Mouse (Mus musculus): Measurements from ENCODE around the gene Mnd1. TPM values are rescaled to one million over a fixed set of nuclear protein-coding genes. Genes with fewer than 3 reads are reported as not detected.

The Mnd1 gene
- polyA plus RNA-seq, 1 experiment, result 7.7 TPM

- Histone ChIP-seq H3K27me3 (ENCODE audit: control insufficient read depth, insufficient read depth, insufficient read length) (no peaks in the 10 kb centered on the region), H3K4me3 (no peak overlapping the region), H3K79me2 (ENCODE audit: control insufficient read depth, insufficient read depth) (no peaks in the 10 kb centered on the region), H3ac (ENCODE audit: control insufficient read depth, insufficient read length) (no peak overlapping the region), H3K36me3 (ENCODE audit: control insufficient read depth, insufficient read depth) (no peaks in the 10 kb centered on the region), H3K4me2 (ENCODE audit: low read depth) (peak overlapping the region; percentile 47)
- TF ChIP-seq MYOD1 (IDR thresholded peaks at IDR 0.05; ENCODE audit: control insufficient read depth in 1 of 3, insufficient read length in 2 of 3, low read depth in 2 of 3) (no peak), CEBPB (IDR thresholded peaks at IDR 0.05; ENCODE audit: insufficient read depth, poor library complexity, severe bottlenecking) (0 out of 2 replicates have a peak, but pooled peaks have one; percentile 29)
These were observed 95.5 kb downstream of the Mnd1 start for GRCm38 (mm10) chr3:84060128-84060527.

- H3K4me3 ChIP-seq, result no peak overlapping the region
- H3K36me3 ChIP-seq (ENCODE audit: control insufficient read depth, insufficient read depth), result no peaks in the 10 kb centered on the region
- no peaks in the 10 kb centered on the region for H3K27me3 ChIP-seq (ENCODE audit: control insufficient read depth, insufficient read depth, insufficient read length)
- no peaks in the 10 kb centered on the region for H3K79me2 ChIP-seq (ENCODE audit: control insufficient read depth, insufficient read depth)
- peak overlapping the region; percentile 47 for H3K4me2 ChIP-seq (ENCODE audit: low read depth)
- no peak overlapping the region for H3ac ChIP-seq (ENCODE audit: control insufficient read depth, insufficient read length)
- TF ChIP-seq TCF3 (IDR thresholded peaks at IDR 0.05; ENCODE audit: insufficient read length, low read depth), result no peak
These were observed 95.9 kb downstream of the Mnd1 start for GRCm38 (mm10) chr3:84059676-84060075.

GRCm38 (mm10) chr3:84059261-84059660 is 96.3 kb downstream of the Mnd1 start:
- no peaks in the 10 kb centered on the region for H3K79me2 ChIP-seq (ENCODE audit: control insufficient read depth, insufficient read depth)
- H3ac ChIP-seq (ENCODE audit: control insufficient read depth, insufficient read length), result no peak overlapping the region
- H3K4me2 ChIP-seq (ENCODE audit: low read depth), result peak overlapping the region; percentile 47
- H3K27me3 ChIP-seq (ENCODE audit: control insufficient read depth, insufficient read depth, insufficient read length), result no peaks in the 10 kb centered on the region
- TF ChIP-seq TCF3 (IDR thresholded peaks at IDR 0.05; ENCODE audit: insufficient read length, low read depth), result no peak
- peak in 2 of 3 experiments; percentile 14 to 36 for TF ChIP-seq MYOD1 (IDR thresholded peaks at IDR 0.05; ENCODE audit: control insufficient read depth in 1 of 3, insufficient read length in 2 of 3, low read depth in 2 of 3)
- H3K4me3 ChIP-seq, result no peak overlapping the region
- H3K36me3 ChIP-seq (ENCODE audit: control insufficient read depth, insufficient read depth), result no peaks in the 10 kb centered on the region

- Histone ChIP-seq H3ac (ENCODE audit: control insufficient read depth, insufficient read length) (no peak overlapping the region), H3K79me2 (ENCODE audit: control insufficient read depth, insufficient read depth) (no peaks in the 10 kb centered on the region), H3K36me3 (ENCODE audit: control insufficient read depth, insufficient read depth) (no peaks in the 10 kb centered on the region), H3K27me3 (ENCODE audit: control insufficient read depth, insufficient read depth, insufficient read length) (no peaks in the 10 kb centered on the region), H3K4me3 (no peak overlapping the region), H3K4me2 (ENCODE audit: low read depth) (peak overlapping the region; percentile 38)
- no peak for TF ChIP-seq SRF (IDR thresholded peaks at IDR 0.05; ENCODE audit: control insufficient read depth, insufficient read length, low read depth)
- no peak for TF ChIP-seq MYOG (IDR thresholded peaks at IDR 0.05; ENCODE audit: control insufficient read depth in 1 of 3, insufficient read depth in 1 of 3, insufficient read length in 2 of 3, low read depth in 2 of 3)
- no peak for TF ChIP-seq TCF12 (IDR thresholded peaks at IDR 0.05; ENCODE audit: insufficient read depth, poor library complexity, severe bottlenecking)
- no peak for TF ChIP-seq E2F4 (IDR thresholded peaks at IDR 0.05; ENCODE audit: insufficient read depth)
- no peak for TF ChIP-seq MYOD1 (IDR thresholded peaks at IDR 0.05; ENCODE audit: control insufficient read depth in 1 of 3, insufficient read length in 2 of 3, low read depth in 2 of 3)
- no peak for TF ChIP-seq REST (IDR thresholded peaks at IDR 0.05; ENCODE audit: insufficient read depth, insufficient read length)
- no peak for TF ChIP-seq USF1 (IDR thresholded peaks at IDR 0.05; ENCODE audit: low read depth)
- no peak for TF ChIP-seq MAX (IDR thresholded peaks at IDR 0.05; ENCODE audit: low read depth)
- TF ChIP-seq POLR2A (IDR thresholded peaks at IDR 0.05; ENCODE audit: insufficient read length, low read depth), result no peak
- TF ChIP-seq TCF3 (IDR thresholded peaks at IDR 0.05; ENCODE audit: insufficient read length, low read depth), result no peak
- TF ChIP-seq POLR2AphosphoS2 (IDR thresholded peaks at IDR 0.05; ENCODE audit: insufficient read length, low read depth), result no peak
These were observed 106.8 kb downstream of the Mnd1 start for GRCm38 (mm10) chr3:84048729-84049175.

- Histone ChIP-seq H3K79me2 (ENCODE audit: control insufficient read depth, insufficient read depth) (no peaks in the 10 kb centered on the region), H3K27me3 (ENCODE audit: control insufficient read depth, insufficient read depth, insufficient read length) (no peaks in the 10 kb centered on the region), H3K4me3 (no peak overlapping the region), H3K36me3 (ENCODE audit: control insufficient read depth, insufficient read depth) (no peaks in the 10 kb centered on the region), H3K4me2 (ENCODE audit: low read depth) (no peak overlapping the region), H3ac (ENCODE audit: control insufficient read depth, insufficient read length) (no peak overlapping the region)
- TF ChIP-seq E2F4 (IDR thresholded peaks at IDR 0.05; ENCODE audit: insufficient read depth) (no peak), TCF12 (IDR thresholded peaks at IDR 0.05; ENCODE audit: insufficient read depth, poor library complexity, severe bottlenecking) (no peak), MYOD1 (IDR thresholded peaks at IDR 0.05; ENCODE audit: control insufficient read depth in 1 of 3, insufficient read length in 2 of 3, low read depth in 2 of 3) (no peak), USF1 (IDR thresholded peaks at IDR 0.05; ENCODE audit: low read depth) (no peak), MYOG (IDR thresholded peaks at IDR 0.05; ENCODE audit: control insufficient read depth in 1 of 3, insufficient read depth in 1 of 3, insufficient read length in 2 of 3, low read depth in 2 of 3) (no peak), POLR2A (IDR thresholded peaks at IDR 0.05; ENCODE audit: insufficient read length, low read depth) (no peak)
These were observed 109.4 kb downstream of the Mnd1 start for GRCm38 (mm10) chr3:84046206-84046605.

- Histone ChIP-seq H3K27me3 (ENCODE audit: control insufficient read depth, insufficient read depth, insufficient read length) (no peaks in the 10 kb centered on the region), H3K4me2 (ENCODE audit: low read depth) (no peak overlapping the region), H3K36me3 (ENCODE audit: control insufficient read depth, insufficient read depth) (peaks cover 4% of the 10 kb centered on the region), H3K4me3 (no peak overlapping the region), H3ac (ENCODE audit: control insufficient read depth, insufficient read length) (no peak overlapping the region), H3K79me2 (ENCODE audit: control insufficient read depth, insufficient read depth) (peaks cover 3% of the 10 kb centered on the region)
- TF ChIP-seq SRF (IDR thresholded peaks at IDR 0.05; ENCODE audit: control insufficient read depth, insufficient read length, low read depth) (no peak), POLR2AphosphoS2 (IDR thresholded peaks at IDR 0.05; ENCODE audit: insufficient read length, low read depth) (no peak), MYOG (IDR thresholded peaks at IDR 0.05; ENCODE audit: control insufficient read depth in 1 of 3, insufficient read depth in 1 of 3, insufficient read length in 2 of 3, low read depth in 2 of 3) (no peak), E2F4 (IDR thresholded peaks at IDR 0.05; ENCODE audit: insufficient read depth) (no peak), MAX (IDR thresholded peaks at IDR 0.05; ENCODE audit: low read depth) (no peak), TCF3 (IDR thresholded peaks at IDR 0.05; ENCODE audit: insufficient read length, low read depth) (no peak), CEBPB (IDR thresholded peaks at IDR 0.05; ENCODE audit: insufficient read depth, poor library complexity, severe bottlenecking) (no peak), REST (IDR thresholded peaks at IDR 0.05; ENCODE audit: insufficient read depth, insufficient read length) (no peak), TCF12 (IDR thresholded peaks at IDR 0.05; ENCODE audit: insufficient read depth, poor library complexity, severe bottlenecking) (no peak), POLR2A (IDR thresholded peaks at IDR 0.05; ENCODE audit: insufficient read length, low read depth) (no peak)
These were observed 113.8 kb downstream of the Mnd1 start for GRCm38 (mm10) chr3:84041739-84042138.
